Mouse (Mus musculus) C2C12 (cell line): ENCODE measurements around the gene Icosl. TPM values are rescaled to one million over a fixed set of nuclear protein-coding genes. Genes with fewer than 3 reads are reported as not detected.
"Not testable (repeated sequence)": the region's sequence is repeated elsewhere in the genome, so short reads cannot be mapped to it uniquely, and the experiment has no call there.

Source experiments
- H3K27me3 ChIP-seq: one replicate; pipeline ENCODE4 v1.6.1; 2011; ENCODE audit not compliant: control insufficient read depth, insufficient read depth, insufficient read length
- H3K36me3 ChIP-seq: one replicate; pipeline ENCODE4 v1.6.1; 2011; ENCODE audit not compliant: control insufficient read depth, insufficient read depth
- H3K4me3 ChIP-seq: one replicate; pipeline ENCODE4 v1.5.1; 2011; ENCODE audit warnings: mild to moderate bottlenecking, control low read depth; ENCODE audit not compliant: poor library complexity, insufficient read depth, severe bottlenecking
- H3K79me2 ChIP-seq: one replicate; pipeline ENCODE4 v1.6.1; 2011; ENCODE audit not compliant: control insufficient read depth, insufficient read depth
- H3K79me3 ChIP-seq: one replicate; pipeline ENCODE4 v1.6.1; 2011; ENCODE audit warnings: low read depth, control low read depth
- H3ac ChIP-seq: one replicate; pipeline ENCODE3; 2011; ENCODE audit warnings: low read depth; ENCODE audit not compliant: control insufficient read depth, insufficient read length
- CEBPB ChIP-seq: IDR thresholded peaks from one replicate; pipeline ENCODE4 v1.6.1; 2011; ENCODE audit warnings: low read depth, mild to moderate bottlenecking, control low read depth, moderate library complexity
- CTCF ChIP-seq: IDR thresholded peaks from one replicate; pipeline ENCODE4 v1.5.1; 2011; ENCODE audit not compliant: control insufficient read depth, insufficient read depth, insufficient read length
- FOSL1 ChIP-seq: IDR thresholded peaks from one replicate; pipeline ENCODE4 v1.8.0; 2011; ENCODE audit warnings: mild to moderate bottlenecking, low read length; ENCODE audit not compliant: poor library complexity, insufficient read depth, severe bottlenecking
- MAX ChIP-seq: IDR thresholded peaks from one replicate; pipeline ENCODE4 v1.6.1; 2011; ENCODE audit warnings: mild to moderate bottlenecking, control low read depth
- MYOD1 ChIP-seq: IDR thresholded peaks from one replicate; pipeline ENCODE4 v1.6.1; 2011; ENCODE audit warnings: low read depth; ENCODE audit not compliant: control insufficient read depth, insufficient read length
- MYOG ChIP-seq: IDR thresholded peaks from one replicate; pipeline ENCODE4 v1.6.1; 2011; ENCODE audit not compliant: control insufficient read depth, insufficient read length; ENCODE audit errors: extremely low read depth
- USF1 ChIP-seq: IDR thresholded peaks from one replicate; pipeline ENCODE4 v1.6.1; 2011; ENCODE audit warnings: low read depth, mild to moderate bottlenecking, control low read depth, moderate library complexity
- polyA plus RNA-seq: library from polyadenylated mRNA; unstranded; fragments of >200 nt; fragmentation: generic; extraction: Trizol; gene quantifications from one replicate; pipeline ENCODE4 v1.2.1, GENCODE M21; 2012; ENCODE audit warnings: missing spikeins

Gene Icosl
- polyA plus RNA-seq, 1 experiment = 0.06 TPM

DNA sequence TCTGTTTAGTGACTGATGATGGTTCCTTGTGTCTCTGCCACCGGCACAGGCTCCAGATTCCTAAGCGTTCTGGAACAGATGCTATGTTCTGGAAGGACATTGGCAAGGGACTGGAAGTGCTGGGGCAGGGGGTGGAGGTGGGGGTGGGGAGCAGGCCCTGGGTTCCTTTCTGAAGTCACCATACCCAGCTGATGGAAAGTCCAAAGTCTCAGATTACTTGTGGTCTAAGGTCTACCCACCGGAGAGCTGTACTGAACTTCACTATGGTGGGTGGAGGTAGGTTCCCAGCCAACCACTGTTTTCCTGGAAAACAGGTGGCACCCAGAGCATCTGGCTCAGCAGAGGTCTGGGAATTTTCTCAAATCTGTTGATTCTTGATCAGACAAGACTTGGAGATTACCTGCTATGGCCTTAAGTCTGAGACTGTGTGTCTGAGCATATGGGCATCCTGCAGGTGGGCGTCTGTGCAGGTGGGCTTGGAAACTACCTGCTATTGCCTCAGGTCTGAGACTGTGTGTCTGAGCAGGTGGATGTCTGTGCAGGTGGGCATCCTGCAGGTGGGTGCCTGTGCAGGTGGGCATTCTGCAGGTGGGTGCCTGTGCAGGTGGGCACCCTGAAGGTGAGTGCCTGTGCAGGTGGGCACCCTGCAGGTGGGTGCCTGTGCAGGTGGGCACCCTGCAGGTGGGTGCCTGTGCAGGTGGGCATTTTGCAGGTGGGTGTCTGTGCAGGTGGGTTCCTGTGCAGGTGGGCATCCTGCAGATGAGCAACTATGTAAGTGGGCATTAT is 21.8 kb downstream of the Icosl start:
- TF ChIP-seq CTCF = no peak
- no peak for TF ChIP-seq MAX
- no peak for TF ChIP-seq MYOD1
- no peak for TF ChIP-seq CEBPB
- TF ChIP-seq FOSL1 = no peak
- TF ChIP-seq USF1 = no peak
- no peak for TF ChIP-seq MYOG
- no peaks in the 10 kb centered on the region for H3K27me3 ChIP-seq
- no peak overlapping the region for H3K4me3 ChIP-seq
- H3ac ChIP-seq = no peak overlapping the region
- no peaks in the 10 kb centered on the region for H3K36me3 ChIP-seq
- no peaks in the 10 kb centered on the region for H3K79me3 ChIP-seq
- H3K79me2 ChIP-seq = no peaks in the 10 kb centered on the region

DNA sequence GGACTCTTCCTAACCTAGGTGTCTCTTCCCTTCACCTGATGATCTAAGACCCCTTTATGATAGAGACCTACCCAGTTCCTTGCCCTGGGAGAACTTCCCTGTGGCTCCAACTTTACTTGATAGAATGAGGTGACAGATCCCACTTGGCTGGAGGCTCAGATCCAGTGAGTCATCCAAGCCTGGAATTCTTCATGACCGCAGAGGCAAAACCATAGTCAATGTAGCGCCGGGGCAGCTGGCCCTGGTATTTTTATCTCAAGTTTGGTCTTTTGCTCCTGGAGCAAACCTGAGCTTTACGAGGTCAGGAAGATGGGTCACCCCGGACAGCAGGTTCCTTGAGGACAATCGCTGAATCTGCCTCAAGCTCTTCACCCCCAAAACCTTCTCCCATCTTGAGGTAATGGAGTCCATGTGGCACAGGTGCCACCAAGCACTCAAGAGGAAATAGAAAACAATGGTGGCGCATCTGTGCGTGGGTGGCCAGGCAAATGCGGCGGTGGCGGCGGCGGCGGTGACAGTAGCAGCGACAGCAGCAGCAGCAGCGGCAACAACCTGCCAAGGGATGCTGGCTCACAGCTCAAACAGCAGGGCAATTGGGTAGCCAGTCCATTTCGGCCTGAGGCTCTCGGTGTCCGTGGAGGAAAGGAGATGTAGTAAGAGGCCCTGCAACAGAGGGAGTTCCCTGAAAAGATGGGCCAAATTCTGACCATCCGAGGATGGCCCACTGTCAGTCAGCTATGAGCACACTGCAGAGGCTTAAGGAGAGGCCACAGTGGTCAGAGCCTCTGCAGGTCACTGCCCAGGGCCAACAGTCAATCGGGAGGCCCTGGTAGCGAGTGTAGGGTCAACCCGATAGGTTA is 23.0 kb downstream of the Icosl start:
- peak; percentile 59 for TF ChIP-seq FOSL1
- no peak for TF ChIP-seq CTCF
- Histone ChIP-seq H3K79me2 (no peaks in the 10 kb centered on the region), H3K4me3 (no peak overlapping the region), H3K36me3 (no peaks in the 10 kb centered on the region), H3ac (no peak overlapping the region), H3K27me3 (no peaks in the 10 kb centered on the region), H3K79me3 (no peaks in the 10 kb centered on the region)

GRCm38 (mm10) chr10:78092725-78093029 is 23.6 kb downstream of the Icosl start:
- Histone ChIP-seq H3K79me3 (no peaks in the 10 kb centered on the region), H3ac (no peak overlapping the region), H3K36me3 (no peaks in the 10 kb centered on the region), H3K27me3 (no peaks in the 10 kb centered on the region), H3K4me3 (no peak overlapping the region), H3K79me2 (no peaks in the 10 kb centered on the region)
- TF ChIP-seq MYOD1 (no peak), MYOG (no peak), CEBPB (no peak), MAX (no peak), FOSL1 (no peak), CTCF (no peak), USF1 (no peak)

- H3K79me2 ChIP-seq = no peaks in the 10 kb centered on the region
- H3K79me3 ChIP-seq = no peaks in the 10 kb centered on the region
- no peak for TF ChIP-seq MYOG
- no peak for TF ChIP-seq CEBPB
- no peak for TF ChIP-seq MYOD1
- no peak for TF ChIP-seq USF1
- no peak for TF ChIP-seq FOSL1
- no peak for TF ChIP-seq CTCF
- TF ChIP-seq MAX = no peak
- no peaks in the 10 kb centered on the region for H3K27me3 ChIP-seq
- no peaks in the 10 kb centered on the region for H3K36me3 ChIP-seq
- H3K4me3 ChIP-seq = no peak overlapping the region
- no peak overlapping the region for H3ac ChIP-seq
Measured at GRCm38 (mm10) chr10:78095221-78095620, 26.1 kb downstream of the Icosl start.

DNA sequence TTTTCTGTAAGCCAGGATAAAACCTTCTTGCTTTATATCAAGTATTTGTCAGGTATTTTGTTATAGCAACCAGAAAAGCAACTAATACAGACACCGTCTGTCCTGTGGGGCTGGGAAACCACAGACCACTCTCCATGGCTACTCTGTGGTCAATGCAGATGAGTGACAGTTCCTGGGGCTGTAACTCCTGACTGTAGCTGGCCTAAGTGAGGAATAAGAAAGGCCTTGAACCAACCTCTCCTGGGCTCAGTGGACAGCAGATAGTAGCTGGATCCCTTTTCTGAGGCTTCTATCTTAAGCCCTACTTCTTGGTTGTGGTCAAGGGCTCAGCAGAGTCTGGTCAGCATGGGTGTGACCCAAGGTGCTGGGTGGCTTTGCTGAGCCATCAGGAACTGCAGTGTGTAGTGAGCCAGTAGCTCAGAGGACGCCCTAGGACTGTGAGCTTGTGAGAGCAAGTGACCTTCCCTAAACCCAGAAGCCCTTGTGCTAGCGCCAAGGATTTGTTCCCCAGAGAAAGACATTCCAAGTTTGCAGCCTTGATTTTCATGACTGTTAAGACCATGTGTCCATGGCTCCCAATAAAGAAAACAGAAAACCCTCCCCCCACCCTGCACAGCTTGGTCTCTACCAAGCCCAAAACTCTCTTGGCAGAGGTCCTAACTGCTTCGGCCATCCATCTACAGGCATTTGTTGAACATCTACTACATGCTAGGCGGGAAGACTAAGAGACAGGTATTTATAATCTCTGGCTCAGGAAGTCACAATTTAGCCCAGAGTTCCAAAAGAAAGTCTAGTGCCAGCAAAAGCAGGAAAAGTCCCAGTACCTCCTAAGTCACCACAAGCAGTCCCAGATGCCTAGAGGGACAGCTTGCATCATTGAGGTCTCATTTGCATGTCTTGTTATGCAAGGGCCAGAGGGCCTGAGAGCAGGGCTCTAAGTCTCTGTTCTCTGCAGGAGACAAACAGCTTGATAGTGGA is 27.1 kb downstream of the Icosl start:
- H3K27me3 ChIP-seq = peaks cover 1% of the 10 kb centered on the region
- H3K79me2 ChIP-seq = no peaks in the 10 kb centered on the region
- TF ChIP-seq FOSL1 (no peak), CEBPB (no peak), MYOD1 (no peak), MYOG (no peak), USF1 (no peak), MAX (no peak), CTCF (no peak)
- H3K79me3 ChIP-seq = no peaks in the 10 kb centered on the region
- H3K4me3 ChIP-seq = no peak overlapping the region
- H3ac ChIP-seq = no peak overlapping the region
- H3K36me3 ChIP-seq = no peaks in the 10 kb centered on the region

GRCm38 (mm10) chr10:78099860-78100259 is 30.8 kb downstream of the Icosl start:
- not testable (repeated sequence) for H3K4me3 ChIP-seq, H3ac ChIP-seq, H3K79me2 ChIP-seq, H3K36me3 ChIP-seq, H3K79me3 ChIP-seq
- H3K27me3 ChIP-seq = peaks cover 25% of the 10 kb centered on the region
